Mouse (Mus musculus) liver, embryonic 14.5 days (tissue): ENCODE results near the gene Oxct1.

Source experiments
- CTCF ChIP-seq: IDR thresholded peaks from 2 replicates; pipeline ENCODE4 v1.5.1; 2016; ENCODE audit warnings: antibody characterized with exemption, low read depth, control low read depth
- EP300 ChIP-seq: IDR thresholded peaks from 2 replicates; pipeline ENCODE4 v1.6.1; 2016; ENCODE audit warnings: antibody characterized with exemption, low read depth

DNA sequence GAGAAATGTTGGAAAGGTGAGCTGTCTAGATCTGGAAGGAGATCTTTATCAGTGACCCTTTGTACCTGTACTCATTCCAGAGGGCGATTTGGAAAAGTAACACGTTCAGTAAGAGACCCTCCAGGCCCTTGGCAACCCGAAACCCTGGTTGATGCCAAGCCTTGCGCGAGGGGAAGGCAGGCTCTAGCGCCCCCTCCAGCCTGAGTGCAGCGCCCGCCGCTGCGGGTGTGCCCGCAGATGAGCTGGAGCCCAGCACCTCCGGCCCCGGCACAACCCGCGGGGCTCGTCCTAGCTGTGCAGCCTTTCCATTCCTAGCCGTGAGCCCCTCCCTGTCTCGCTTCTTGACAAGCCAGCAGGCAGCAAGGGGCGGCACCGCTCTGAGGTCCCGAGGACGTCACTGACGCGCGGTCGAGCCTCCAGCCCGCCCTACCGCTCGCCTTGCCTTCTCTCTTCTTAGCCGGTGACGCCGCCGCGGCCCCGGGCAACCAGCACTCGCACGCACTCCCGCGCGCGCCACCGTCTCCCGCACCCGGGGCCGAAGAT, at the start of gene Oxct1:
- TF ChIP-seq CTCF = peak; percentile 62
- no peak for TF ChIP-seq EP300
